Mouse (Mus musculus): ENCODE data around the gene Uqcrc2.

The Uqcrc2 gene

GRCm38 (mm10) chr7:120634711-120635361 is at the start of gene Uqcrc2:
Uqcrc2 (plus strand) TSS chr7:120635176.
- DNase-seq: peak; percentile 69 to 79

GRCm38 (mm10) chr7:120597203-120597743 is 37.7 kb upstream of the Uqcrc2 start:
- DNase-seq: no peak

GRCm38 (mm10) chr7:120597744-120598243 is 37.2 kb upstream of the Uqcrc2 start:
- DNase-seq: no peak

- DNase-seq: no peak
Measured at GRCm38 (mm10) chr7:120598355-120598754, 36.6 kb upstream of the Uqcrc2 start.

GRCm38 (mm10) chr7:120620075-120620771 is 14.8 kb upstream of the Uqcrc2 start:
- DNase-seq: no peak

GRCm38 (mm10) chr7:120620841-120621240 is 14.1 kb upstream of the Uqcrc2 start:
- no peak for DNase-seq

GRCm38 (mm10) chr7:120632518-120632917 is 2.5 kb upstream of the Uqcrc2 start:
- no peak for DNase-seq

GRCm38 (mm10) chr7:120634301-120634700 is 675 bp upstream of the Uqcrc2 start:
- no peak for DNase-seq

GRCm38 (mm10) chr7:120635362-120635781 is 396 bp downstream of the Uqcrc2 start:
- DNase-seq: no peak

GRCm38 (mm10) chr7:120635821-120636220 is 845 bp downstream of the Uqcrc2 start:
- DNase-seq: no peak

- DNase-seq: no peak
Measured at GRCm38 (mm10) chr7:120643217-120643616, 8.2 kb downstream of the Uqcrc2 start.

- DNase-seq: no peak
Measured at GRCm38 (mm10) chr7:120647849-120648248, 12.9 kb downstream of the Uqcrc2 start.

- DNase-seq: peak; percentile 36 to 56
Measured at GRCm38 (mm10) chr7:120662079-120662478, 27.1 kb downstream of the Uqcrc2 start.

GRCm38 (mm10) chr7:120670153-120670875 is 35.3 kb downstream of the Uqcrc2 start, which contains the start of gene Pdzd9:
Pdzd9 (minus strand) TSS chr7:120670343.
- peak; percentile 34 to 72 for DNase-seq

GRCm38 (mm10) chr7:120671271-120671670 is 36.3 kb downstream of the Uqcrc2 start:
- no peak for DNase-seq

GRCm38 (mm10) chr7:120677001-120677643 is 42.1 kb downstream of the Uqcrc2 start, which contains the start of gene Mosmo:
Mosmo (plus strand) TSS chr7:120677618.
- peak; percentile 54 to 67 for DNase-seq

- peak; percentile 27 to 47 for DNase-seq
Measured at GRCm38 (mm10) chr7:120677764-120678531, 43.0 kb downstream of the Uqcrc2 start.

GRCm38 (mm10) chr7:120679023-120679422 is 44.0 kb downstream of the Uqcrc2 start:
- no peak for DNase-seq

- no peak for DNase-seq
Measured at GRCm38 (mm10) chr7:120682002-120682401, 47.0 kb downstream of the Uqcrc2 start.

GRCm38 (mm10) chr7:120684731-120685161 is 49.8 kb downstream of the Uqcrc2 start:
- no peak for DNase-seq

- DNase-seq: no peak
Measured at GRCm38 (mm10) chr7:120685227-120685626, 50.3 kb downstream of the Uqcrc2 start.

GRCm38 (mm10) chr7:120690634-120691033 is 55.7 kb downstream of the Uqcrc2 start:
- no peak for DNase-seq
